Mouse (Mus musculus): ENCODE results near the gene Ddost. TPM values are rescaled to one million over a fixed set of nuclear protein-coding genes. Genes with fewer than 3 reads are reported as not detected.

Ddost gene
- total RNA-seq, 1 experiment: 317 TPM

- no peaks in the 10 kb centered on the region for H3K4me1 ChIP-seq (ENCODE audit: control insufficient read depth in 2 of 2, insufficient read depth in 2 of 2, low read length in 2 of 2, poor library complexity in 1 of 2)
- no peak for DNase-seq (ENCODE audit: low read depth, low spot score)
- no peaks in the 10 kb centered on the region for H3K9me3 ChIP-seq (ENCODE audit: control insufficient read depth, insufficient read depth, low read depth, low read length)
- no peaks in the 10 kb centered on the region for H3K36me3 ChIP-seq (ENCODE audit: control insufficient read depth, insufficient read depth, low read length, poor library complexity, severe bottlenecking)
- in situ Hi-C loops (cut with MboI; ENCODE audit: low sequenced_read_pairs in 2 of 2, unreplicated experiment in 2 of 2): no loop called here
- no peak overlapping the region for H3K27ac ChIP-seq (ENCODE audit: insufficient read depth, low read depth, low read length, poor library complexity, severe bottlenecking)
- TF ChIP-seq ZNF384 (IDR thresholded peaks at IDR 0.05; ENCODE audit: low read depth, low read length): no peak
- TF ChIP-seq HCFC1 (IDR thresholded peaks at IDR 0.05; ENCODE audit: borderline replicate concordance, insufficient read depth, low read length): no peak
- TF ChIP-seq CHD2 (IDR thresholded peaks at IDR 0.05; ENCODE audit: low read depth, low read length): no peak
- no peak for TF ChIP-seq MAFK (IDR thresholded peaks at IDR 0.05; ENCODE audit: insufficient read depth, low read depth, low read length)
- no peak for TF ChIP-seq ZC3H11A (IDR thresholded peaks at IDR 0.05; ENCODE audit: borderline replicate concordance, low read depth, low read length)
- H3K9ac ChIP-seq (ENCODE audit: insufficient read depth, low read depth, low read length, poor library complexity, severe bottlenecking): no peak overlapping the region
- no peak overlapping the region for H3K4me3 ChIP-seq (ENCODE audit: insufficient read depth in 1 of 2, low read depth in 1 of 2, low read length in 2 of 2, poor library complexity in 1 of 2, severe bottlenecking in 1 of 2)
Measured at GRCm38 (mm10) chr4:138341393-138341792, 36.9 kb downstream of the Ddost start.

GRCm38 (mm10) chr4:138342048-138342447 is 37.5 kb downstream of the Ddost start:
- no peaks in the 10 kb centered on the region for H3K4me1 ChIP-seq (ENCODE audit: control insufficient read depth in 2 of 2, insufficient read depth in 2 of 2, low read length in 2 of 2, poor library complexity in 1 of 2)
- in situ Hi-C loops (cut with MboI; ENCODE audit: low sequenced_read_pairs in 2 of 2, unreplicated experiment in 2 of 2): no loop called here
- no peak overlapping the region for H3K27ac ChIP-seq (ENCODE audit: insufficient read depth, low read depth, low read length, poor library complexity, severe bottlenecking)
- no peaks in the 10 kb centered on the region for H3K36me3 ChIP-seq (ENCODE audit: control insufficient read depth, insufficient read depth, low read length, poor library complexity, severe bottlenecking)
- H3K4me3 ChIP-seq (ENCODE audit: insufficient read depth in 1 of 2, low read depth in 1 of 2, low read length in 2 of 2, poor library complexity in 1 of 2, severe bottlenecking in 1 of 2): no peak overlapping the region
- H3K9me3 ChIP-seq (ENCODE audit: control insufficient read depth, insufficient read depth, low read depth, low read length): no peaks in the 10 kb centered on the region
- no peak for DNase-seq (ENCODE audit: low read depth, low spot score)
- TF ChIP-seq HCFC1 (IDR thresholded peaks at IDR 0.05; ENCODE audit: borderline replicate concordance, insufficient read depth, low read length): no peak
- no peak for TF ChIP-seq ZNF384 (IDR thresholded peaks at IDR 0.05; ENCODE audit: low read depth, low read length)
- no peak for TF ChIP-seq CHD2 (IDR thresholded peaks at IDR 0.05; ENCODE audit: low read depth, low read length)
- TF ChIP-seq ZC3H11A (IDR thresholded peaks at IDR 0.05; ENCODE audit: borderline replicate concordance, low read depth, low read length): no peak
- no peak for TF ChIP-seq MAFK (IDR thresholded peaks at IDR 0.05; ENCODE audit: insufficient read depth, low read depth, low read length)
- H3K9ac ChIP-seq (ENCODE audit: insufficient read depth, low read depth, low read length, poor library complexity, severe bottlenecking): no peak overlapping the region

GRCm38 (mm10) chr4:138342778-138343177 is 38.2 kb downstream of the Ddost start:
- no peaks in the 10 kb centered on the region for H3K9me3 ChIP-seq (ENCODE audit: control insufficient read depth, insufficient read depth, low read depth, low read length)
- no peak overlapping the region for H3K9ac ChIP-seq (ENCODE audit: insufficient read depth, low read depth, low read length, poor library complexity, severe bottlenecking)
- in situ Hi-C loops (cut with MboI; ENCODE audit: low sequenced_read_pairs in 2 of 2, unreplicated experiment in 2 of 2): no loop called here
- DNase-seq (ENCODE audit: low read depth, low spot score): no peak
- no peaks in the 10 kb centered on the region for H3K36me3 ChIP-seq (ENCODE audit: control insufficient read depth, insufficient read depth, low read length, poor library complexity, severe bottlenecking)
- no peaks in the 10 kb centered on the region for H3K4me1 ChIP-seq (ENCODE audit: control insufficient read depth in 2 of 2, insufficient read depth in 2 of 2, low read length in 2 of 2, poor library complexity in 1 of 2)
- TF ChIP-seq CHD2 (IDR thresholded peaks at IDR 0.05; ENCODE audit: low read depth, low read length) (no peak), HCFC1 (IDR thresholded peaks at IDR 0.05; ENCODE audit: borderline replicate concordance, insufficient read depth, low read length) (no peak), ZC3H11A (IDR thresholded peaks at IDR 0.05; ENCODE audit: borderline replicate concordance, low read depth, low read length) (no peak), ZNF384 (IDR thresholded peaks at IDR 0.05; ENCODE audit: low read depth, low read length) (no peak), MAFK (IDR thresholded peaks at IDR 0.05; ENCODE audit: insufficient read depth, low read depth, low read length) (no peak)
- no peak overlapping the region for H3K27ac ChIP-seq (ENCODE audit: insufficient read depth, low read depth, low read length, poor library complexity, severe bottlenecking)
- H3K4me3 ChIP-seq (ENCODE audit: insufficient read depth in 1 of 2, low read depth in 1 of 2, low read length in 2 of 2, poor library complexity in 1 of 2, severe bottlenecking in 1 of 2): no peak overlapping the region

- in situ Hi-C loops (cut with MboI; ENCODE audit: low sequenced_read_pairs in 2 of 2, unreplicated experiment in 2 of 2): no loop called here
- TF ChIP-seq ZC3H11A (IDR thresholded peaks at IDR 0.05; ENCODE audit: borderline replicate concordance, low read depth, low read length) (no peak), CHD2 (IDR thresholded peaks at IDR 0.05; ENCODE audit: low read depth, low read length) (no peak), HCFC1 (IDR thresholded peaks at IDR 0.05; ENCODE audit: borderline replicate concordance, insufficient read depth, low read length) (no peak), ZNF384 (IDR thresholded peaks at IDR 0.05; ENCODE audit: low read depth, low read length) (no peak), MAFK (IDR thresholded peaks at IDR 0.05; ENCODE audit: insufficient read depth, low read depth, low read length) (no peak)
- H3K4me1 ChIP-seq (ENCODE audit: control insufficient read depth in 2 of 2, insufficient read depth in 2 of 2, low read length in 2 of 2, poor library complexity in 1 of 2): no peaks in the 10 kb centered on the region
- H3K9ac ChIP-seq (ENCODE audit: insufficient read depth, low read depth, low read length, poor library complexity, severe bottlenecking): no peak overlapping the region
- no peak overlapping the region for H3K4me3 ChIP-seq (ENCODE audit: insufficient read depth in 1 of 2, low read depth in 1 of 2, low read length in 2 of 2, poor library complexity in 1 of 2, severe bottlenecking in 1 of 2)
- H3K27ac ChIP-seq (ENCODE audit: insufficient read depth, low read depth, low read length, poor library complexity, severe bottlenecking): no peak overlapping the region
- no peaks in the 10 kb centered on the region for H3K9me3 ChIP-seq (ENCODE audit: control insufficient read depth, insufficient read depth, low read depth, low read length)
- DNase-seq (ENCODE audit: low read depth, low spot score): no peak
- no peaks in the 10 kb centered on the region for H3K36me3 ChIP-seq (ENCODE audit: control insufficient read depth, insufficient read depth, low read length, poor library complexity, severe bottlenecking)
Measured at GRCm38 (mm10) chr4:138343341-138343837, 38.9 kb downstream of the Ddost start.
